Mouse (Mus musculus) hindbrain, embryonic 16.5 days (tissue): Measurements from ENCODE around the gene Olfr1347. TPM values are rescaled to one million over a fixed set of nuclear protein-coding genes. Genes with fewer than 3 reads are reported as not detected.
"Not testable (repeated sequence)": the region's sequence is repeated elsewhere in the genome, so short reads cannot be mapped to it uniquely, and the experiment has no call there.

Experiments used
- ATAC-seq: fragments of 200-750 bp; cut with Nextera tagmentation; 2 replicates; pipeline ENCODE4 v1.8.0; 2017; ENCODE audit warnings: moderate TSS enrichment, moderate library complexity
- H3K27ac ChIP-seq: fragments of 300-500 bp; sonication (generic); 2 replicates; pipeline ENCODE4 v1.5.1; 2014; ENCODE audit warnings: low read depth, mild to moderate bottlenecking, control low read depth, low read length, moderate library complexity
- H3K27me3 ChIP-seq: fragments of 300-500 bp; sonication (generic); replicated peaks from 2 replicates; pipeline ENCODE4 v1.6.1; 2014; ENCODE audit warnings: low read length; ENCODE audit not compliant: control insufficient read depth, insufficient read depth
- H3K36me3 ChIP-seq: fragments of 300-500 bp; sonication (generic); 2 replicates; pipeline ENCODE4 v1.6.1; 2014; ENCODE audit warnings: mild to moderate bottlenecking, low read length, moderate library complexity, mixed read lengths; ENCODE audit not compliant: control insufficient read depth, insufficient read depth
- H3K4me1 ChIP-seq: fragments of 300-500 bp; sonication (generic); 2 replicates; pipeline ENCODE4 v1.6.1; 2014; ENCODE audit warnings: low read depth, low read length; ENCODE audit not compliant: control insufficient read depth, insufficient read depth
- H3K4me2 ChIP-seq: fragments of 300-500 bp; sonication (generic); 2 replicates; pipeline ENCODE4 v1.6.1; 2014; ENCODE audit warnings: mild to moderate bottlenecking, low read length, control low read depth, moderate library complexity
- H3K4me3 ChIP-seq: fragments of 300-500 bp; sonication (generic); 2 replicates; pipeline ENCODE4 v1.5.1; 2014; ENCODE audit warnings: mild to moderate bottlenecking, low read length, control low read depth, moderate library complexity
- H3K9ac ChIP-seq: fragments of 300-500 bp; sonication (generic); 2 replicates; pipeline ENCODE4 v1.6.1; 2014; ENCODE audit warnings: low read depth, mild to moderate bottlenecking, control low read depth, low read length, moderate library complexity
- H3K9me3 ChIP-seq: fragments of 300-500 bp; sonication (generic); 2 replicates; pipeline ENCODE4 v1.6.1; 2014; ENCODE audit warnings: mild to moderate bottlenecking, low read length, moderate library complexity; ENCODE audit not compliant: control insufficient read depth
- whole genome bisulfite sequencing: fragments of 180-500 bp; shearing (Covaris S2); extraction: QIAGEN DNeasy Blood & Tissue Kit; methylation state at CpG from one replicate; pipeline ENCODE4 v1.1.7; 2014; 5-methylcytosine and 5-hydroxymethylcytosine counted together
- polyA plus RNA-seq: library from polyadenylated mRNA; unstranded; fragments of >200 nt; fragmentation: Nextera tagmentation; extraction: Ambion mirVana; gene quantifications from 2 replicates; pipeline ENCODE4 v1.2.1, GENCODE M21; 2015

The Olfr1347 gene
- not detected in 2 replicates for polyA plus RNA-seq

DNA sequence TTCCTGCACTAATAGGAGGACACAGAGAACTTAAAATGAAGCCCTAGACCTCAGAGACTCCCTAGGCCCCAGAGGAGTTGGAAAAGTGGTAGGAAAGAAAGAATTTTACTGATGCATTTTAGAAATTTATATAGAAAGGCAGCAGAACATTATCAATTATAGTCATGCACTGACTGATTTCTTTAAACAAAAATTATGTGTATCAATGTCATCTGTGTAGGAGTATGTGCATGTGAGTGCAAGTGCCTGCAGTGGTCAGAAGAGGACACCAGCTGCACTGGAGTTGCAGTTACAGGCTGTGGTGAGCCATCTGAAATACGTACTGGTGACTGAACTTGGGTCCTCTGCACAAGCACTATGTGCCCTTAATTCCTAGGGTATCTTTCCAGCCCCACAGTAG lies at the start of gene Olfr1347:
TSS of gene Olfr1347 (minus strand) at position 101 of the 400 bp plus-strand sequence.
- WGBS: 46% methylated on average over 1 of the region's 1 CpGs
- H3K9me3 ChIP-seq: peaks cover 3% of the 10 kb centered on the region; the same call in 1 of the 2 replicates
- H3K9ac ChIP-seq: no peak within 1 kb of the TSS
- H3K4me2 ChIP-seq: no peak within 1 kb of the TSS
- no peaks in the 10 kb centered on the region for H3K4me1 ChIP-seq
- no peak for ATAC-seq
- no peak within 1 kb of the TSS for H3K4me3 ChIP-seq
- no peak within 1 kb of the TSS for H3K27ac ChIP-seq
- H3K36me3 ChIP-seq: no peaks in the 10 kb centered on the region
- H3K27me3 ChIP-seq: no peaks in the 10 kb centered on the region

DNA sequence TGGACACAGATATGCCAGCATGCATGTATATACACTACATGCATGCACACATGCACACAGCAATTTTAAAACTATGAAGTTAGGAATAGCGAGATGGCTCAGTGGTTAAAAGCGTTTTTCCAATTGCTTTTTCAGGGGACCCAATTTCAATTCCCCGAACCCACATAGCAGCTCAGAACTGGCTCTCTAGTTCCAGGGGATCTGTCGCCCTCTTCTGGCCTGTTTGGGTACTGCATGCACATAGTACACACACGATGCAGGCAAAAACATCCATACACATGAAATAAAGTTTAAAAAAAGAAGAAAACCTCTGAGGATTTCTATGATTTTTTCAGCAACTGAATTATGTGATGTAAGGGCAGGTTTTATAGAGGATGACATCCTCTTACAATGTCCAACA lies 26.6 kb upstream of the Olfr1347 start:
- Histone ChIP-seq H3K4me3 (no peak overlapping the region), H3K27ac (no peak overlapping the region), H3K9ac (no peak overlapping the region), H3K9me3 (no peaks in the 10 kb centered on the region), H3K27me3 (no peaks in the 10 kb centered on the region), H3K4me2 (no peak overlapping the region), H3K36me3 (no peaks in the 10 kb centered on the region), H3K4me1 (no peaks in the 10 kb centered on the region)
- ATAC-seq: no peak
- 65% methylated on average over 5 of the region's 5 CpGs for WGBS

DNA sequence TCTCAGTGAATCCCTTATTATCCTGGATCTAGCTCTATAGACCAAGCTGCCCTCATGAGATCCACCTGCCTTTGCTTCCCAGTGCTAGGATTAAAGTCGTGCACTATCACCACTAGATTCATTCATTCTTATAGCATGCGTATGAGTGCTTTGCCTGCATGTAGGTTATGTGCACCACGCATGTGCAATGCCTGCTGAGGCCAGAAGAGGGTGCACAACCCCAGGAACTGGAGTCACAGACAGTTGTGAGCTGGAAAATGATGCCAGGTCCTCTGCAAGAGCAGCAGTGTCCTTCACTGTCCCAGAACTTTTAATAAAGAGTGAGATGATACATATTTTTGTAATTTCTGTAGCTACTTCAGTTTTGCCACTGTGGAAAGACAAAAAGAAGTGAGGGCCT lies 25.4 kb upstream of the Olfr1347 start:
- H3K9me3 ChIP-seq: no peaks in the 10 kb centered on the region
- no peak overlapping the region for H3K9ac ChIP-seq
- H3K27me3 ChIP-seq: no peaks in the 10 kb centered on the region
- no peak overlapping the region for H3K27ac ChIP-seq
- ATAC-seq: no peak
- no peaks in the 10 kb centered on the region for H3K36me3 ChIP-seq
- H3K4me3 ChIP-seq: no peak overlapping the region
- H3K4me2 ChIP-seq: no peak overlapping the region
- no peaks in the 10 kb centered on the region for H3K4me1 ChIP-seq
- 63% methylated on average over 3 of the region's 3 CpGs for WGBS

DNA sequence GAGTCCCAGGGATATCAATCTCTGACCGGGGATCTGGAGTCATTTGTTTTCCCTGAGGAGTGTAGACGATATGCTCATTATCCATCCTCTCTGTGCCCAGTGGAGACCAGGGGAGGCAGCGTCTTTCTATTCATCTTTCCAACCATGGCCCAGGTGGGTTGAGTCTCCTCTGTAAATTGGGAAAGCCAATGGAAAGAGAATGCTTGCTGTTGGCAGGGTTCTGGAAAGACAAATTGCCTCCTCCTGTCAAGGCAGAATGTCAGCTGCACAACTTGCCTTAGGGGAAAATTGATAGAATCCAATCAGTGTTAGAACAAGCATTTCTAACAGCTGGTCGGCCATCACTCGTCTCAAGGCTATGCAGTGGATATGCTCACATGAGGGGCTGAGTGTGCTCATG lies 23.3 kb upstream of the Olfr1347 start, which contains the start of gene Olfr1349:
TSS of gene Olfr1349 (minus strand) at position 101 of the 400 bp plus-strand sequence.
- no peaks in the 10 kb centered on the region for H3K36me3 ChIP-seq
- no peak within 1 kb of the TSS for H3K4me3 ChIP-seq
- WGBS: 78% methylated on average over 5 of the region's 5 CpGs
- H3K27me3 ChIP-seq: no peaks in the 10 kb centered on the region
- no peak within 1 kb of the TSS for H3K9ac ChIP-seq
- no peaks in the 10 kb centered on the region for H3K9me3 ChIP-seq
- no peaks in the 10 kb centered on the region for H3K4me1 ChIP-seq
- H3K4me2 ChIP-seq: no peak within 1 kb of the TSS
- ATAC-seq: no peak
- no peak within 1 kb of the TSS for H3K27ac ChIP-seq

DNA sequence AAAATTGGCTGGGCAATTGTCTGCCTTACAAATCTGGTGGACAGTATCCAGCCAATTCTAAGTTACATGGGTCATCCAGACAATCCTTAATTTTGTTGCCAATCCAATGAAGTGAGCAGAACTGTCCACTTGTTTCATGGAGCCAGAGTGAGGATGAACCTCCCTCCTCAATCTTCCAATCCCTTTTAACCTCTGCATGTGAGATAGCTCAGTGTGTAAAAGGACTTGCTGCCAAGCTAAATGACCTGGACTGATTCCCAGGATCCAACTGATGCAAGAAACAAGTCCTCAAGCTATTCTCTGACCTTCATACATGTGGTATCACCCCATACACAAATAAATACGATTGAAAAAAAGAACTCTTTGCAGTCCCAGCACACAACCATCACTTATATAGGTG lies 22.1 kb upstream of the Olfr1347 start:
- WGBS: 36% methylated on average over 1 of the region's 1 CpGs

DNA sequence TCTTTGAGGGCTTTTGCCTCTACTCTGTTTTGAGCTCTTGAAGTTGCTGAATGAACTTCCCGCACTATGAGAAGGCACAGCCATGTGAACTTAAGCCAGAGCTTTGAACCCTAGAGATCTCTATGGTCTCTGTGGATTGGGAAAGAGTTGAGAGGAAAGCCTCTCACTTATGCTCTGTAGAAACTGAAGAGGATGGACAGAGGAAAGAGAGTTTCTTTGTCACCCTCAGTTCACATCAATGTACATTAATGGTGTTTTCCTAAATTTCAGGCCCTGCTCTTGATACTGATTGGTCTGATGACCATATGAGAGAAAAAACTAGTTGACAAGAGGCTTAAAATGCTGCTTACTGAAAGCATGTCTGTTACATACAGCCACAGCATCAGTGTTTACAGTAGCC lies 9.1 kb upstream of the Olfr1347 start, which contains the start of gene Olfr1348:
TSS of gene Olfr1348 (minus strand) at position 101 of the 400 bp plus-strand sequence.
- no peak within 1 kb of the TSS for H3K27ac ChIP-seq
- H3K4me2 ChIP-seq: no peak within 1 kb of the TSS
- no peaks in the 10 kb centered on the region for H3K27me3 ChIP-seq
- H3K36me3 ChIP-seq: no peaks in the 10 kb centered on the region
- H3K9ac ChIP-seq: no peak within 1 kb of the TSS
- no peaks in the 10 kb centered on the region for H3K9me3 ChIP-seq
- WGBS: 88% methylated on average over 1 of the region's 1 CpGs
- no peaks in the 10 kb centered on the region for H3K4me1 ChIP-seq
- no peak for ATAC-seq
- no peak within 1 kb of the TSS for H3K4me3 ChIP-seq

More for the DNA sequence above, 22.1 kb upstream of the Olfr1347 start:
- Histone ChIP-seq H3K27ac (no peak overlapping the region), H3K4me1 (no peaks in the 10 kb centered on the region), H3K4me3 (no peak overlapping the region), H3K36me3 (no peaks in the 10 kb centered on the region), H3K27me3 (no peaks in the 10 kb centered on the region), H3K9me3 (no peaks in the 10 kb centered on the region), H3K9ac (no peak overlapping the region), H3K4me2 (no peak overlapping the region)
- ATAC-seq: no peak

DNA sequence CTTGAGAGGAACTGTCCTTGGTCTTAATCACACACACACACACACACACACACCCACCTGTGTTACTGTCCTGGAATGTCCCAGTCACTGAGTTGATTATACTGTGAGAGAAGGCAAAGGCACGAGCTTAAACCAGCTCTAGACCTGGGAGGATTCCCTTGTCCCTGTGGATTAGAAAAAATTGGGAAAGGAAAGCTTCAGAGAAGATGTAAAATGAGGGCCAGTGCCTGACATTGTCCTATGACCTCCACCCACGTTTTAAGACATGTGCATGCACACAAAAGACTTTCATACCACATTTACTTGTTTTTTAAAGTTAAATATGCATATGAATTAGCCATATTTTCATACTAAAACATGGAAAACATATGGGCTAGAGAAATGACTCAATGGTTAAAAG lies 12.7 kb downstream of the Olfr1347 start, which contains the start of gene Olfr5:
TSS of gene Olfr5 (minus strand) at position 101 of the 400 bp plus-strand sequence.
- Histone ChIP-seq H3K27ac (no peak within 1 kb of the TSS), H3K9me3 (no peaks in the 10 kb centered on the region; the same call in 1 of the 2 replicates), H3K4me1 (no peaks in the 10 kb centered on the region), H3K27me3 (no peaks in the 10 kb centered on the region), H3K4me2 (no peak within 1 kb of the TSS), H3K36me3 (no peaks in the 10 kb centered on the region), H3K4me3 (no peak within 1 kb of the TSS), H3K9ac (no peak within 1 kb of the TSS)
- no peak for ATAC-seq
- 31% methylated on average over 2 of the region's 2 CpGs for WGBS

DNA sequence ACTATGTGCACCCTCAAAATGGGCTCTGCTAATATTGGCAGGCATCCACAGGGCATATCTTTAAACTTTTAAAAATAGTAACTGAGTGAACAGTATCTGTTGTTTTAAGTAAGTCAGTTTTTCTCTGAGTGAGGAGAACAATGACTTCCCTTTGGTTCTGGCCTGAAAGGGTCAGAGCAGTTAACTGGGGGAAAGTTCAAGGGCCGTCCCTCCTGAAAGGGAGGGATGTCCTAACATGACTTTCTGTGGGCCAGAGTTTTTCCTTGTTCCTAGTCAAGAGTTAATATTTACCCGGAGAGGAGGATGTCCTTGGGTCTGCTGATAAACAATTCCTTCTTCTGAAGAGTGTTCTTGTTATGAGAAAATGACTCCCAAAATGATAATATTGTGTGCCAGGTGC lies 21.9 kb downstream of the Olfr1347 start:
- H3K27me3 ChIP-seq, H3K27ac ChIP-seq, H3K4me1 ChIP-seq, ATAC-seq, H3K4me3 ChIP-seq, H3K9me3 ChIP-seq, H3K36me3 ChIP-seq, H3K9ac ChIP-seq, H3K4me2 ChIP-seq: not testable (repeated sequence)
- 79% methylated on average over 2 of the region's 2 CpGs for WGBS

DNA sequence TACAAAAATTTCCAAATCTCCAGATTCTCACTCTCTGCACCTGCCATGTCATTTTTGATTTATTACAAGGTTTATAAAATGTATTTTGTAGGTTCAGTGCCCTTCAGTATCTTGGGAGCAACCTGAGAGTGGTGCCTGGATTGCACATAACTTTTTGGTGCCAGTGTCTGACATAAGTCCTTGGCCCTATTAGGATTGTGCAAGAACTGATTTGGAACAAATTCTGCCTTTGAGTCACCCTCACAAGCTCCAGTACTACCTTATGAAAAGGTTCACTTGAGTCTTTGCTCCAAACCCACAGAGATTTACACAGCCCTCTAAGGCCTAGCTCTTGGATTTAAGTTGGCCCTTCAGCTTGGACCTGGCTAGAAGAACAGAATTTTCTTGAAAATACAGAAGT lies 32.6 kb downstream of the Olfr1347 start, which contains the start of gene Olfr1346:
TSS of gene Olfr1346 (plus strand) at position 151 of the 400 bp plus-strand sequence.
- Histone ChIP-seq H3K36me3 (no peaks in the 10 kb centered on the region), H3K4me2 (no peak within 1 kb of the TSS), H3K27ac (no peak within 1 kb of the TSS), H3K9ac (no peak within 1 kb of the TSS), H3K9me3 (no peaks in the 10 kb centered on the region), H3K4me3 (no peak within 1 kb of the TSS), H3K27me3 (no peaks in the 10 kb centered on the region), H3K4me1 (no peaks in the 10 kb centered on the region)
- no peak for ATAC-seq

DNA sequence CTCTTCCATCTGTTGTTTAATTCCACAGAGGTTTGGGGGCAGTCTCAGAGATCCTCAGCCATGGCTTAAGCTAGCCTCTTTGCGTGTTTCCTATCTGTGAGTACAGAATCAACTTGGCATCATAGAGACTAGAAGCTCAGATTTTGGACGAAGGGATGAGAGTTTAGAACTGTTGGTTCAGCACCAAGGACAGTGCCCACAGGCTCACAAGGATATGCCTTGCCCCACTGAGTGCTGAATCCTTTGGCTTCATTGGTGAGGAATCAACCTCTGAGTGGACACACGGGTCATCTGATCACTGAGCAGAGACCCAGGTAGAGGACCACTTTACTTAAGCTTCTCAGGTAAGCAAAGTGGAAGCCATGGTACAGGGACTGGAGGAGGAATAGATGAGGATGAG lies 43.2 kb downstream of the Olfr1347 start:
- ATAC-seq: no peak
- H3K4me1 ChIP-seq: no peaks in the 10 kb centered on the region
- H3K27ac ChIP-seq: no peak overlapping the region
- no peaks in the 10 kb centered on the region for H3K9me3 ChIP-seq
- no peak overlapping the region for H3K9ac ChIP-seq
- no peaks in the 10 kb centered on the region for H3K27me3 ChIP-seq
- H3K4me2 ChIP-seq: no peak overlapping the region
- no peaks in the 10 kb centered on the region for H3K36me3 ChIP-seq
- H3K4me3 ChIP-seq: no peak overlapping the region
- 36% methylated on average over 3 of the region's 3 CpGs for WGBS
